Mouse (Mus musculus) E14TG2a.4 (cell line): ENCODE results near the gene Ranbp9.

Experiments used
- CTCF ChIP-seq: conservative IDR thresholded peaks from 2 replicates; pipeline ENCODE4 v1.5.1; 2014; ENCODE audit warnings: low read length
- NANOG ChIP-seq: IDR thresholded peaks from 2 replicates; pipeline ENCODE4 v1.6.1; 2014; ENCODE audit warnings: borderline replicate concordance, low read length, mixed read lengths
- POU5F1 ChIP-seq: IDR thresholded peaks from 2 replicates; pipeline ENCODE4 v1.6.1; 2014; ENCODE audit warnings: low read length, borderline replicate concordance

DNA sequence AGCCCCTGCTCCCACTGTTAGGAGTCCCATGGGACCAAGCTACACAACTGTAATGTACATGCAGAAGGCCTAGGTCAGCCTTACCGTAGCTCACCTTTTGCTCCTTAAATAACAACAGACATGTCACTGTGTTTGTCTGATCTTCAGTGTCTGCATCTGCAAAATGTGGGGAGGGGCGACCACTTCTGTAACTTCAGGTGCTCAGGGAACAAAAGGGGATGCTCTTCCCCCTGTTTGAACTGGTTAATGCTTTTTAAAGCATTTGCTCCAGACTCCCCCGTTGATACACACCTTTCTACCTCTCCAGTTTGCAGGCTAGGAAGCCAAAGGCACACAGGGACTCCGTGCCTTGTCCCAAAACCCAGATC, 19.4 kb upstream of the Ranbp9 start:
- TF ChIP-seq CTCF (no peak), NANOG (no peak), POU5F1 (no peak)
